Mouse (Mus musculus) heart, postnatal 0 days (tissue): ENCODE measurements around the gene Vps18.

Experiments used
- CTCF ChIP-seq: IDR thresholded peaks from 2 replicates; pipeline ENCODE4 v1.5.1; 2016; ENCODE audit warnings: antibody characterized with exemption, control low read depth, low read depth
- EP300 ChIP-seq: IDR thresholded peaks from 2 replicates; pipeline ENCODE4 v1.6.1; 2016; ENCODE audit warnings: antibody characterized with exemption, low read depth

- peak; percentile 86 for TF ChIP-seq CTCF
- no peak for TF ChIP-seq EP300
Measured at GRCm38 (mm10) chr2:119250826-119251478, 37.6 kb upstream of the Vps18 start.
